Mouse (Mus musculus): ENCODE measurements around the gene Atp8b4.

Gene Atp8b4

GRCm38 (mm10) chr2:126361131-126361810 is 139.2 kb downstream of the Atp8b4 start:
- no peak for DNase-seq (ENCODE audit: low read depth, low spot score)

GRCm38 (mm10) chr2:126360688-126361087 is 139.8 kb downstream of the Atp8b4 start:
- no peak for DNase-seq (ENCODE audit: low read depth, low spot score)

- DNase-seq (ENCODE audit: low read depth, low spot score) = no peak
These were observed 140.5 kb downstream of the Atp8b4 start for GRCm38 (mm10) chr2:126359965-126360364.

DNA sequence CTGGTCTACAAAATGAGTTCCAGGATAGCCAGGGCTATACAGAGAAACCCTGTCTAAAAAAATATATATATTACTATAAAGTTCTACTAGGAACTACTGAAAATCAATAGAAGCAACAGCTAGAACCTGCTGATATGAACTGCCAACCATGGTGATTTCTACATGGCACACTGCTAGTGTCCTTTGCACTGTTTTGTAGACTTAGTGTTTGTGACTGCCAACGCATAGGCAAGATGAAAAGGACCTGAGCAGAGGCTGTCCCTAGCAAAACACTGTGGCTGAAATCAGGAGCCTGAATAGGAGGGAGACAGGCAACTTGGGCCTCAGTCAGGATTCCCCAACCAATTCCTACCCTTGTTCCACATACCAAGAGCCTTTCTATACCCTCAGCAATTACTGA is 141.2 kb downstream of the Atp8b4 start:
- DNase-seq (ENCODE audit: low read depth, low spot score) = no peak

GRCm38 (mm10) chr2:126358741-126359140 is 141.7 kb downstream of the Atp8b4 start:
- DNase-seq (ENCODE audit: low read depth, low spot score) = no peak

DNA sequence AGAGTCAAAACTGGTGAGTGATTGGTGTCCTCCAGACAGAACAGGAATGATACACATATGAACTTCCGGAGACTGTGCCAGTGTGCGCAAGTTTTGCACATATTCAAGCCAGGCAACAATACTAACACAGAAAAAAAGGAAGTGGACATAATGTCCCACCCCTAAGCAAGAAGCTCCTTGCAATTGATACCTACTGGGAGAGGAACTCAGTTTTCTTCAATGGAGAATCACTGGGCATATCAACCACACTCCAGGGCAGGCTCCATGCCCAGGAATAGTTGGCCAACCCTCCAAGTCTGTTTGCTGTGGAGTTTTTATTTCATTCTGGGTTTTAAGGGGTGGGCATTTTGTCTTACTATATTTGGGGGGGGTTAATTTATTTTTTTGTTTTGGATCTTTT is 145.2 kb downstream of the Atp8b4 start:
- no peak for DNase-seq (ENCODE audit: low read depth, low spot score)

- DNase-seq (ENCODE audit: low read depth, low spot score) = no peak
These were observed 148.7 kb downstream of the Atp8b4 start for GRCm38 (mm10) chr2:126351811-126352210.

DNA sequence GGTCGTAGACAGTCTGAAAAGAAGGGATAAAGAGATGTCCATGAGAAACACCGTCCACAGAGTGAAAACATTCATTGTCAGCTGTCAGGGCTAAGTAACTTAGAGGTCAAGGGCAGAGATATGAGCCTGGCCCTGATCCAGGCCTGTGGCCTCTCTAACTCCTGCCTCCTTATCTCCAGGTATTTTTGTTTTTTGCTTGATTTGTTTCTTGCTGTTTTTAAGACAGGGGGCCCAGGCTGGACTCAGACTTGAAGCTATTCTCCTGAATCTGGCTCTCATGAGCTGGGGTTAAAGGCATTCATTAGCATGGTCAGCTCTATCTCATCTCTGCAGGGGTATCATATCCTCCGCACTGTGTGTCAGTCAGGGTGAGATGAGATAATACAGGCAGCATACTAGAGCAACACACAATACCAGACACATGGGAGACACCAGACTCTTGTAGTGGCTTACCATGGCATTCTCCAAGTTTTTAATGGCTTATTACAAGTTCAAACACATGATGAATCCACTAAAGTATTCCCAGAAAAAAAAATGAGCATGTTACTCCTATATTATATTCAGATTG is 157.4 kb downstream of the Atp8b4 start:
- DNase-seq (ENCODE audit: low read depth, low spot score) = no peak

GRCm38 (mm10) chr2:126341521-126341920 is 159.0 kb downstream of the Atp8b4 start:
- DNase-seq (ENCODE audit: low read depth, low spot score) = no peak

DNA sequence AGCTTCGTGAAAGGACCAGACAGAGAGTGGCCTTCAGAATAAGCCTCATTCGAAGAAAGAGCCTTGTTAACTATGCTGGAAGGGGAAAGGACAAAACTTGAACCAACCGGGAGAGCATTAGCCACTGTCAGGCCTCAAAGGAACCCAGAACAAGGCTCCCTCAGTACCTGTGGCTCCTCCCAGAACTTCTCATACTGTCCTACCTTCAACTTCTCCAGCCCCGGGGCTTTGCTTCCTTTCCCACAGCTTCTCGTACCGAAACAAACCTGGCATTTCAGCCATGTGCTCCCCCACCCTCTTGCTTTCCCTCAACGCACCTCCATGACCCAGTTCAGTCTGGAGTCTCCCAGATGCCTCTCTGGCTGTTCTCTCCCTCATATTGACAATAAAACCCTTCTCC is 160.3 kb downstream of the Atp8b4 start:
- DNase-seq (ENCODE audit: low read depth, low spot score) = no peak

DNA sequence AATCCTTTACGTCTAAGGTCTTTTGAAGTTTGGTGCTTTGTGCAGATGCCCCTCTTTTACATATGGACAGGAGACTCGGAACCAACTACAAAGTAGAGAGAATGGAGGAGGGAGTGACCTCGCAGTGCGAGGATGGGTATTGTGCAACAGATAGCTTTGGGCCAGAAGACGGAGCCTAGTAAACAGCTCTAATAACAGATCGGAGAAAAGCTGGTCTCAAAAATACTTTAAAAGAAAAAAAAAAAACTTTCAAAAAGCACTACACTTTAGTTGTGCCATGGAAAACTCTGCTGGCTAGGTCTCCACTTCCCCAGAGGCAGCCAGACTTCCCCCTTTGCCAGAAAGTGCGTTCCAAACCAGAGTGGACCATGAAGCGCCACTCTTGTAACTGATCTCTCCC is 161.0 kb downstream of the Atp8b4 start:
- DNase-seq (ENCODE audit: low read depth, low spot score) = no peak

- DNase-seq (ENCODE audit: low read depth, low spot score) = no peak
These were observed 163.3 kb downstream of the Atp8b4 start for GRCm38 (mm10) chr2:126337143-126337542.

DNA sequence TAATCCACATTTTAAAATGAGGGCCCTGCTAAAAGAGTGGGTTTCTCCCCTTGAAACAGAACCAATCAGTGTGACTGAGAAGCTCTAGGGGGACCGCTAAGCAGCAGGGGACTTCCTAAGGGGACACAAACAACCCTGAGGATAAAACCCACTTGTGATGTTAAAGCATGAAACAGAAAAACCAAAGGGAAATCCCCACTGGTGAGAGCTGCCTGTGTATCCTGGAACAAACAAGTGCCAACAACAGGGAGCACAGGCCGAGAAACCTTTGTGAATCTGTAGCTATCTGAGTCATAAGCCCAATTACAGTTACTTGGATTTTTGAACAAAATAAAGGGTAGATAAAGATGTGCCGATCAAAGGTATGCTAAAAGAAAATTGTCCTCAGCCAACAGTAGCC is 168.7 kb downstream of the Atp8b4 start:
- DNase-seq (ENCODE audit: low read depth, low spot score) = no peak

- no peak for DNase-seq (ENCODE audit: low read depth, low spot score)
These were observed 177.3 kb downstream of the Atp8b4 start for GRCm38 (mm10) chr2:126323206-126323605.

DNA sequence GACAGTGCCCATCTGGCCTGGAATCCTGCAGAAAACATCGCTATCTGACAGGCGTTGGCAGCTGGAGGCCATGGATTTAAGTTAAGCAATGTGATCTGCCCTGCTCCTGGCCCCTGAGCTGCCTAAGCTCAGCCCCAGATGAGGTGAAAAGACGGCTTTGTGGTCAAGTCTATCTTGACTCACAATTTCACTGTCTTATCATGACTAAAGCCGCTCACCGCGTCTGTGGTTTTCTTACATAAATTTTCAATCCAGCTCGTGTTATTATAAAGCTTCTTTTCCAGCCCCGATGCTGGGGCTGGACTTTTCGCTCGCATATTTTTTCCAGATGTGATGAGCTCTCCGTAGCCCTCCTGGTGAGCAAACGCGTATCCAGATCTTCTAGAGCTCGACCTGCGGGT is 177.8 kb downstream of the Atp8b4 start:
- no peak for DNase-seq (ENCODE audit: low read depth, low spot score)

DNA sequence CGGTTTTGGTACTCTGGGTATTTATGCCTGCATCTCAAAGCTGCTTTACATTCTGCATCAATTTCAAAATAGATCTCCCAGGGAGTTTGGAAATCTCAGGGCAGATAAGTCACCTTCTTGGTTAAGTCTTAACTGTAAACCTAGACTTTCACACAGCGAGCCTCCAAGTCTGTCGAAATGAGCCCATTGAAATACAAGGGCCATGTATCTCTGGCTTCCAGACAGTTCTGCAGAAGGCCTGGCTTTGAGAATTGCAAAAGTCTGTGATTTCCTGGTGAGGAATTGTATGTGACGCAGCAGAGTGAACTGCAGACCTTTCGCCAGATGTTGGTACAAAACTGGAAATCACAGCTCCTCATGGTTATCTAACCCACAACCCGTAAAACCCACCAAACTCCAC is 182.4 kb downstream of the Atp8b4 start:
- no peak for DNase-seq (ENCODE audit: low read depth, low spot score)

DNA sequence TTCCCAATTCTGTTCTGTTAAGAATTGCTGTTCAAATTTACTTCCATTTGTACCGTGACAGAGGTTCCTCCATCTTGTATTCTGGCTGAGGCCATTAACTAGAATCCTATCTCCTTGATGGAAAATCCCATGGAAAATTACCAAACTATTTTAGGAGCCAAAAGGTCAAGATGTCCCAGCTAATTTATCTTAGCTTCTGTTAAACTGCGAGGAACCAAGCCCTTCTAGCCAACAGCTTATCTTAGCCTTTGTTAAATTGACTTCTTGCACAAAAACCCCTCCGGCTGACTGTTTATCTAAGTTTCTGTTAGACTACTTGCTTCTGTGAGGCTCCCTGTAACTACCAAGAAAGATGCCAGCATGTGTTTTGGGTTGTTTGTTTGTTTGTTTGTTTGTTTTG is 183.5 kb downstream of the Atp8b4 start:
- DNase-seq (ENCODE audit: low read depth, low spot score) = no peak

- DNase-seq (ENCODE audit: low read depth, low spot score) = no peak
These were observed 184.1 kb downstream of the Atp8b4 start for GRCm38 (mm10) chr2:126316346-126316745.

DNA sequence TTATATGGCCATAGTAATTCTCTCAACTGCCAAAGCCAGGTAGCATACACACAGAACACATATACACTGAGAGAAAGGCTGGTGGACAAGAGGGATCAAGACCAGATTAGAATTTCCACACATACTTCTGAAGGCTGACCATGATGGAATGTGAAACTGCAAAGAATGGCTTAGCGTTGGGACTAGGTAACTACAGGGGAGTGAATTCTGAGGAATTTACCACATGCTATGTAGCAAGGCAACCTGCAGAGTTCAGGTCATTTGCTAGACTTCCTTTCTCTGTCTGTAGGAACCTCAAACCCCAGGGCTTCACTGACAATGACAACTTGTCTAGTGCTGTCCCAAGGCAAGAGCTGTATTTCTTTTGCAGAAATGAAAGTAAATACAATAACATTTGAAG is 189.4 kb downstream of the Atp8b4 start:
- no peak for DNase-seq (ENCODE audit: low read depth, low spot score)

GRCm38 (mm10) chr2:126309994-126310393 is 190.5 kb downstream of the Atp8b4 start:
- DNase-seq (ENCODE audit: low read depth, low spot score) = no peak

- no peak for DNase-seq (ENCODE audit: low read depth, low spot score)
These were observed 195.9 kb downstream of the Atp8b4 start for GRCm38 (mm10) chr2:126304621-126305020.

DNA sequence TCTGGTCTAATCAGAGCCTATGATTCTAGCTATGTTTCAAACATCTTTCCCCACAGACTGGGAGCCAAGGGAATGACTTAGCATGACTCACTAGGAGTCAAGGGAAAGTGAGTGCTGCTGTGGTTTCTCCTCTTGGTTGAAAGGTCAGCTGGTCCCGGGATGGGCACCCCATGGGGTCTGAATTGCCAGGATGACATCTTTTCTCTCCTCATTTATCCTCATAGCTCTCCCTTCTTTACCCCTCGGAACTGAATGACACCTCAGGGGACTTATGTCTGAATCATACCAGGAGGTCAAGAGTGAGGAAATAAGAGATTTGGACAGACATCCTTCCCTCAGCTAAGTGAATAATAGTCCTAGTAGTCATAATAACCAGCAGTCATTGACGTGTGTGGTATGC is 197.2 kb downstream of the Atp8b4 start:
- DNase-seq (ENCODE audit: low read depth, low spot score) = no peak

DNA sequence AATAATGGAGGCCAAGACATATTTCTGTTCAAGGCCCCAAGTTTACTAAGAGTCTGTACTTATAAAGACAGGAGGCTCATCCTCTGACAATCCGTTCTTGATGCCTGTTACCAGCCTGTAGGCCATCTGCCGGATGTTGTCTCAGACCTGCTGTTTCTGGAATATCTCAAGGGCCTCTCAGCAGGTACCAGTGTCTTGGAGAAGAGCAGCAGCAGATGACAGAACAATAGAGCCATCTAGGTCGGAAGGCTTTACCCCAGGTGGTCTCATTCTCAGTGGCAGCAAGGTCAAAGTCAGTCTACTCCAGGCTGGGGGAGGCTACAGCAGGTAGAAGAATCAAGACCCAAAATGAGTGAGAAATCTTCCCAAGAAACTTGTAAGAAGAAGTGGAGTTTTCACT is 198.1 kb downstream of the Atp8b4 start:
- no peak for DNase-seq (ENCODE audit: low read depth, low spot score)

DNA sequence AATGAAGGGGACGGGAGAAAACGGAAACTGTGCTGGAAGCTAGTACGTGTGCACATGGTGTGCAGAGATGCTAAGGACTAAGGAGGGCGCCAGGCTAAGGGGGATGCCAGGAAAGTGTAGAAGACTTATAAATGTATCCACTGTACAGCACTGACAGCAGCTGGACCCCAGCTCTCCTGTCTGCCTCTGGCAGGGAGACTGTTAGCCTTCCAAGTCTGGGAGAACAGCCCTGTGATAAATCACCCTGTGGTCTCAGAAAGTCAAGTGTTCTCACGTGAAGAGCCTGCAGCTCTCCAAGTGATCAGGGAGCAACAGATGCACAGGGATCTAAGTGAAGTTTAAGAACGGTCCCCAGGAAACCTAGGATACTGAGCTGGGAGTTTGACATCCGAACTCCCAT is 209.8 kb downstream of the Atp8b4 start:
- DNase-seq (ENCODE audit: low read depth, low spot score) = no peak

All from WW6 (cell line).